Mouse (Mus musculus): ENCODE data around the gene Gm20828.
"Not testable (repeated sequence)": the region's sequence is repeated elsewhere in the genome, so short reads cannot be mapped to it uniquely, and the experiment has no call there.

Gene Gm20828

DNA sequence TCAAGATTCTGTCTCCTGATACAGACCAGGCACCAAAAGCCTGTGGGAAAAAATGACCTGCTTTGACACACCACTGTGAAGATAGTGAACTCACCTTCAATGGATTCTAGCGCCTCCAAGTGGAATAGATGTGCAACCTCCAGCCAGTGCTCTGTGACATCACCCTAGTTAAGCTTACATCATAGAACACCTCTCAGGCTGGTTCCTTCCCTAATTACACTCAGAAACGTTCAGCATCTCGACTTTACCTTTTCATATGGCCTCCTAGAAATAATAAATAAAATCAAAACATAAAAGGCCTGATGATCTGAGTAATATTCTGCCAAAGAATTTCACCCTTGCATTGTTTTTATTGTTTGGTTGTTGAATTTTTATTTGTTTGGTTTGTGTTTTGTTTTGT lies at the start of gene Gm20828:
Gene Gm20828 (minus strand): TSS at position 101 of the 400 bp plus-strand sequence.
- not testable (repeated sequence) for DNase-seq
